Mouse (Mus musculus): ENCODE data around the gene Ostn. TPM values are rescaled to one million over a fixed set of nuclear protein-coding genes. Genes with fewer than 3 reads are reported as not detected.
"Not testable (repeated sequence)": the region's sequence is repeated elsewhere in the genome, so short reads cannot be mapped to it uniquely, and the experiment has no call there.

Ostn gene
- 0.22 and 0.23 TPM in 2 replicates for polyA plus RNA-seq (2015; fragmentation: Nextera tagmentation; extraction: Ambion mirVana)

- DNase-seq (ENCODE audit: low spot score) = not testable (repeated sequence)
Observed at GRCm38 (mm10) chr16:27307189-27307588, at the start of gene Ostn. Gene Ostn (plus strand): TSS chr16:27307489.

GRCm38 (mm10) chr16:27268748-27269147, 38.5 kb upstream of the Ostn start:
- no peak for DNase-seq (ENCODE audit: low spot score)

GRCm38 (mm10) chr16:27287410-27287809, 19.9 kb upstream of the Ostn start:
- DNase-seq (ENCODE audit: low spot score) = no peak

- DNase-seq (ENCODE audit: low spot score) = no peak
Observed at GRCm38 (mm10) chr16:27296508-27296907, 10.8 kb upstream of the Ostn start.

- no peak for DNase-seq (ENCODE audit: low spot score)
Observed at GRCm38 (mm10) chr16:27296929-27297328, 10.4 kb upstream of the Ostn start.

- no peak for DNase-seq (ENCODE audit: low spot score)
Observed at GRCm38 (mm10) chr16:27319099-27319498, 11.8 kb downstream of the Ostn start.

- no peak for DNase-seq (ENCODE audit: low spot score)
Observed at GRCm38 (mm10) chr16:27322047-27322446, 14.8 kb downstream of the Ostn start.

GRCm38 (mm10) chr16:27326463-27326862, 19.2 kb downstream of the Ostn start:
- DNase-seq (ENCODE audit: low spot score) = no peak

GRCm38 (mm10) chr16:27347521-27347920, 40.2 kb downstream of the Ostn start:
- no peak for DNase-seq (ENCODE audit: low spot score)

- DNase-seq (ENCODE audit: low spot score) = no peak
Observed at GRCm38 (mm10) chr16:27348359-27348758, 41.1 kb downstream of the Ostn start.

GRCm38 (mm10) chr16:27349235-27349634, 41.9 kb downstream of the Ostn start:
- DNase-seq (ENCODE audit: low spot score) = no peak

GRCm38 (mm10) chr16:27349878-27350532, 42.7 kb downstream of the Ostn start:
- DNase-seq (ENCODE audit: low spot score) = no peak

GRCm38 (mm10) chr16:27354464-27354863, 47.2 kb downstream of the Ostn start:
- DNase-seq (ENCODE audit: low spot score) = no peak

- no peak for DNase-seq (ENCODE audit: low spot score)
Observed at GRCm38 (mm10) chr16:27360059-27360458, 52.8 kb downstream of the Ostn start.

GRCm38 (mm10) chr16:27370191-27370590, 62.9 kb downstream of the Ostn start, which contains the start of gene Uts2b:
Gene Uts2b (minus strand): TSS chr16:27370239.
- no peak for DNase-seq (ENCODE audit: low spot score)

- no peak for DNase-seq (ENCODE audit: low spot score)
Observed at GRCm38 (mm10) chr16:27370700-27371099, 63.4 kb downstream of the Ostn start.

GRCm38 (mm10) chr16:27374139-27374538, 66.8 kb downstream of the Ostn start:
- no peak for DNase-seq (ENCODE audit: low spot score)

- no peak for DNase-seq (ENCODE audit: low spot score)
Observed at GRCm38 (mm10) chr16:27375318-27375717, 68.0 kb downstream of the Ostn start.

GRCm38 (mm10) chr16:27376556-27376955, 69.3 kb downstream of the Ostn start:
- no peak for DNase-seq (ENCODE audit: low spot score)

GRCm38 (mm10) chr16:27382217-27382616, 74.9 kb downstream of the Ostn start:
- no peak for DNase-seq (ENCODE audit: low spot score)

GRCm38 (mm10) chr16:27384893-27385603, 77.8 kb downstream of the Ostn start:
- no peak for DNase-seq (ENCODE audit: low spot score)

- DNase-seq (ENCODE audit: low spot score) = no peak
Observed at GRCm38 (mm10) chr16:27385649-27386048, 78.4 kb downstream of the Ostn start.
